Mouse (Mus musculus) left cerebral cortex, postnatal 14 days (tissue): ENCODE measurements around the gene Olfr960. TPM values are rescaled to one million over a fixed set of nuclear protein-coding genes. Genes with fewer than 3 reads are reported as not detected.
A peak's percentile ranks its signal among the peaks of the same experiment; 100 is the strongest.

ENCODE experiments used
- DNase-seq, 2 experiments: peaks; one replicate each; pipeline ENCODE4 v3.0.0; 2021 to 2022; ENCODE audit warnings: low spot score in 2 of 2, mixed read lengths in 1 of 2
- intact Hi-C: fragments of 180-260 bp; cut with DNase I; formaldehyde crosslinking; loops from one replicate; pipeline ENCODE4 v1.15.1; 2025
- long read RNA-seq, 2 experiments: library from polyadenylated mRNA; stranded (forward); transcript quantifications; one replicate each; pipeline ENCODE4 v2.0.0; 2021
- total RNA-seq, 2 experiments: library from RNA; stranded (reverse); gene quantifications; 2 replicates each; pipeline ENCODE4 v1.2.3; 2021

Olfr960 gene
- not detected for total RNA-seq
- long read RNA-seq, experiment 1, result 0 reads
- long read RNA-seq, experiment 2, result 0 reads

GRCm38 (mm10) chr9:39621073-39621472 lies at the start of gene Olfr960:
Gene Olfr960, plus strand, starts transcription at chr9:39621373.
- intact Hi-C loops, result no loop called here
- DNase-seq, result no peak

- DNase-seq, result no peak
- intact Hi-C loops, result no loop called here
These were observed 45.7 kb upstream of the Olfr960 start, which contains the start of gene Olfr959 for GRCm38 (mm10) chr9:39575469-39575868. Gene Olfr959, minus strand, starts transcription at chr9:39575569.

GRCm38 (mm10) chr9:39577050-39577449 lies 44.1 kb upstream of the Olfr960 start:
- intact Hi-C loops, result no loop called here

GRCm38 (mm10) chr9:39602536-39603332 lies 18.4 kb upstream of the Olfr960 start:
- intact Hi-C loops, result no loop called here
- peak; percentile 33 to 46 for DNase-seq

More at GRCm38 (mm10) chr9:39577050-39577449, 44.1 kb upstream of the Olfr960 start:
- peak in 1 of 2 experiments; percentile 17 for DNase-seq

- intact Hi-C loops, result no loop called here
- no peak for DNase-seq
These were observed 17.8 kb upstream of the Olfr960 start for GRCm38 (mm10) chr9:39603333-39603845.

GRCm38 (mm10) chr9:39603999-39604453 lies 17.1 kb upstream of the Olfr960 start, which contains the start of gene AW551984:
Gene AW551984, minus strand, starts transcription at chr9:39604403.
- intact Hi-C loops, result no loop called here
- peak; percentile 6 to 7 for DNase-seq

- intact Hi-C loops, result no loop called here
- DNase-seq, result no peak
These were observed 12.7 kb upstream of the Olfr960 start for GRCm38 (mm10) chr9:39608497-39608896.

GRCm38 (mm10) chr9:39610355-39610754 lies 10.8 kb upstream of the Olfr960 start, which contains the start of gene Olfr148:
Gene Olfr148, plus strand, starts transcription at chr9:39610655.
- intact Hi-C loops, result no loop called here
- no peak for DNase-seq

- intact Hi-C loops, result loop anchor here (2.0 kb wide), 1 partner anchor 103 kb away; no protein-coding TSS in a partner anchor
These were observed 9.2 kb upstream of the Olfr960 start for GRCm38 (mm10) chr9:39611953-39612352.

GRCm38 (mm10) chr9:39623783-39624182 lies 2.6 kb downstream of the Olfr960 start:
- intact Hi-C loops, result no loop called here
- no peak for DNase-seq

More at GRCm38 (mm10) chr9:39611953-39612352, 9.2 kb upstream of the Olfr960 start:
- DNase-seq, result peak; percentile 25 to 47

- DNase-seq, result no peak
- intact Hi-C loops, result no loop called here
These were observed 3.5 kb downstream of the Olfr960 start for GRCm38 (mm10) chr9:39624711-39625110.

- intact Hi-C loops, result no loop called here
- no peak for DNase-seq
These were observed 7.9 kb downstream of the Olfr960 start for GRCm38 (mm10) chr9:39629069-39629468.

- peak; percentile 45 to 50 for DNase-seq
- intact Hi-C loops, result no loop called here
These were observed 12.9 kb downstream of the Olfr960 start for GRCm38 (mm10) chr9:39633913-39634594.

GRCm38 (mm10) chr9:39644785-39645184 lies 23.6 kb downstream of the Olfr960 start, which contains the start of gene Olfr961:
Gene Olfr961, plus strand, starts transcription at chr9:39645085.
- intact Hi-C loops, result no loop called here
- no peak for DNase-seq

- intact Hi-C loops, result no loop called here
- DNase-seq, result no peak
These were observed 26.2 kb downstream of the Olfr960 start for GRCm38 (mm10) chr9:39647382-39647781.

- intact Hi-C loops, result no loop called here
These were observed 33.7 kb downstream of the Olfr960 start for GRCm38 (mm10) chr9:39654756-39655396.

GRCm38 (mm10) chr9:39666905-39667304 lies 45.7 kb downstream of the Olfr960 start, which contains the start of gene Olfr963:
Gene Olfr963, plus strand, starts transcription at chr9:39667205.
- DNase-seq, result no peak
- intact Hi-C loops, result no loop called here

More at GRCm38 (mm10) chr9:39654756-39655396, 33.7 kb downstream of the Olfr960 start:
- no peak for DNase-seq

GRCm38 (mm10) chr9:39669723-39670122 lies 48.5 kb downstream of the Olfr960 start:
- no peak for DNase-seq
- intact Hi-C loops, result no loop called here
